Mouse (Mus musculus) liver, embryonic 13.5 days (tissue): ENCODE data around the gene Ms4a6b. TPM values are rescaled to one million over a fixed set of nuclear protein-coding genes. Genes with fewer than 3 reads are reported as not detected.
"Not testable (repeated sequence)": the region's sequence is repeated elsewhere in the genome, so short reads cannot be mapped to it uniquely, and the experiment has no call there.

ENCODE experiments used
- ATAC-seq: fragments of 200-750 bp; cut with Nextera tagmentation; 2 replicates; pipeline ENCODE4 v1.8.0; 2017; ENCODE audit warnings: low read depth, mild to moderate bottlenecking, moderate number of reproducible peaks, moderate library complexity
- DNase-seq: peaks from one replicate; pipeline ENCODE4 v3.0.0; 2022
- H3K27ac ChIP-seq: fragments of 300-500 bp; sonication (generic); 2 replicates; pipeline ENCODE4 v1.5.1; 2015; ENCODE audit warnings: moderate library complexity, mild to moderate bottlenecking, inconsistent platforms
- H3K27me3 ChIP-seq: fragments of 300-500 bp; sonication (generic); 2 replicates; pipeline ENCODE4 v1.6.1; 2015; ENCODE audit warnings: mild to moderate bottlenecking, inconsistent platforms
- H3K36me3 ChIP-seq: fragments of 300-500 bp; sonication (generic); 2 replicates; pipeline ENCODE4 v1.6.1; 2015; ENCODE audit warnings: mild to moderate bottlenecking, inconsistent platforms
- H3K4me1 ChIP-seq: fragments of 300-500 bp; sonication (generic); replicated peaks from 2 replicates; pipeline ENCODE4 v1.6.1; 2015; ENCODE audit warnings: inconsistent platforms
- H3K4me2 ChIP-seq: fragments of 300-500 bp; sonication (generic); 2 replicates; pipeline ENCODE4 v1.6.1; 2015; ENCODE audit warnings: inconsistent platforms, mild to moderate bottlenecking, moderate library complexity
- H3K4me3 ChIP-seq: fragments of 300-500 bp; sonication (generic); replicated peaks from 2 replicates; pipeline ENCODE4 v1.5.1; 2015; ENCODE audit warnings: mild to moderate bottlenecking, inconsistent platforms
- H3K9ac ChIP-seq: fragments of 300-500 bp; sonication (generic); 2 replicates; pipeline ENCODE4 v1.6.1; 2015; ENCODE audit warnings: mild to moderate bottlenecking, inconsistent platforms
- H3K9me3 ChIP-seq: fragments of 300-500 bp; sonication (generic); replicated peaks from 2 replicates; pipeline ENCODE4 v1.6.1; 2016; ENCODE audit warnings: inconsistent platforms
- WGBS: fragments of 180-500 bp; shearing (Covaris S2); methylation state at CpG from one replicate; pipeline ENCODE4 v1.1.7; 2015; ENCODE audit not compliant: insufficient replicate concordance; 5-methylcytosine and 5-hydroxymethylcytosine counted together
- polyA plus RNA-seq: library from polyadenylated mRNA; unstranded; fragments of >200 nt; fragmentation: Nextera tagmentation; extraction: Ambion mirVana; gene quantifications from 2 replicates; pipeline ENCODE4 v1.2.1, GENCODE M21; 2015

Gene Ms4a6b
- polyA plus RNA-seq, 1 experiment from 2014 or later, result 2.2 TPM

DNA sequence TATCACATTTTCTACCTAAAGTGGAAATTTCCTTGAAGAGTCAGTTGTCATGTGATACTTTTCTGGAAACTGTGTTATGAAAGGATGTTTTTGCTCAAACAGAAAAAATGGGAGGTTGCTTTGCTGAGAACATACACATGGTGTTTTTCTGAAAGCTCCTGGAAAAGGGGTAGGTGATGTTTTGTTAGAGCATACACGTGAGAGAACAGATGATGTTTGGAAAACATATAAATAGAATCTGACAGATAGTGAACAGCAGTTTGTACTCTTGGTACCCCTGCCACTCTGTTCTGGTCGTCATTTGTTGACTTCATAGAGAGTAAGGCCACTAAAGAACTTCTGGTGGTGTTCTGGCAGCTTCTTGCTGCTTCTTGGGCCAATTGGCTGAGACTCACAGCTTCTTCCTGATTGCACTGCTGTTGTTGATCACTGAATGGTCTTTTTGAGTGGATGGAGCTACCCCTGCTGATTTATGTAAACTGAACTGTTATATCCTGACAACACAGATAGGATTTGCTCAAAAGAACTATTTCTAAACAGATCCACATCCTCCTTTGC is 17.7 kb downstream of the Ms4a6b start:
- Histone ChIP-seq H3K4me3 (no peak overlapping the region), H3K36me3 (no peaks in the 10 kb centered on the region), H3K27ac (no peak overlapping the region), H3K9ac (no peak overlapping the region), H3K9me3 (no peaks in the 10 kb centered on the region), H3K4me1 (0 out of 2 replicates have a peak, but pooled peaks cover 2% of the 10 kb centered on the region), H3K4me2 (no peak overlapping the region), H3K27me3 (no peaks in the 10 kb centered on the region)
- 44% methylated on average over 2 of the region's 2 CpGs for WGBS
- no peak for DNase-seq
- ATAC-seq, result no peak

GRCm38 (mm10) chr19:11536593-11536992 is 20.3 kb downstream of the Ms4a6b start, which contains the start of gene Ms4a4d:
Gene Ms4a4d (plus strand): TSS chr19:11536801.
- WGBS, result 16% methylated on average over 7 of the region's 7 CpGs
- H3K27ac ChIP-seq, result no peak within 1 kb of the TSS
- no peak for DNase-seq
- no peaks in the 10 kb centered on the region for H3K36me3 ChIP-seq
- H3K4me1 ChIP-seq, result 0 out of 2 replicates have a peak, but pooled peaks cover 2% of the 10 kb centered on the region
- H3K9me3 ChIP-seq, result no peaks in the 10 kb centered on the region
- no peak for ATAC-seq
- no peak within 1 kb of the TSS for H3K4me2 ChIP-seq
- no peaks in the 10 kb centered on the region for H3K27me3 ChIP-seq
- H3K4me3 ChIP-seq, result no peak within 1 kb of the TSS
- H3K9ac ChIP-seq, result no peak within 1 kb of the TSS

DNA sequence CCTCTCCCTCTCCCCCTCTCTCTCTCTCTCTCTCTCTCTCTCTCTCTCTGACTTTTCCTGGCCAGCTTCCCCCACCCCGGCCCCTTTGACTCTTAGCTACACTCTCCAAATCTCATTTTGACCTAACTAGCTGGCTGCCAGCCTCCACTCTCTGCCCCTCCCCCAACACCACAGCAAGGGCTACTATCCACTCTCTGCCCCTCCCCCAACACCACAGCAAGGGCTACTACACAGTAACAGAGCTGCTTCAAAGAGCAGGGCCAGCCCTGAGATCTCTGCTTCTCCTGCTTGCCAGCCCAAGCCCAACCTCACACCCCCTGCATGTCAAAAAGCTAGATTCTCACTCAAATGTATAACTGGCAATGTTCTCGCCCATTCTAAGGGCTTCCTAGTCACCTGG is 21.0 kb downstream of the Ms4a6b start:
- ATAC-seq (no peak), DNase-seq (no peak)
- Histone ChIP-seq H3K27me3 (no peaks in the 10 kb centered on the region), H3K4me3 (no peak overlapping the region), H3K27ac (no peak overlapping the region), H3K4me2 (no peak overlapping the region), H3K9ac (no peak overlapping the region), H3K9me3 (no peaks in the 10 kb centered on the region), H3K4me1 (0 out of 2 replicates have a peak, but pooled peaks cover 2% of the 10 kb centered on the region), H3K36me3 (no peaks in the 10 kb centered on the region)
- 20% methylated on average over 2 of the region's 2 CpGs for WGBS

DNA sequence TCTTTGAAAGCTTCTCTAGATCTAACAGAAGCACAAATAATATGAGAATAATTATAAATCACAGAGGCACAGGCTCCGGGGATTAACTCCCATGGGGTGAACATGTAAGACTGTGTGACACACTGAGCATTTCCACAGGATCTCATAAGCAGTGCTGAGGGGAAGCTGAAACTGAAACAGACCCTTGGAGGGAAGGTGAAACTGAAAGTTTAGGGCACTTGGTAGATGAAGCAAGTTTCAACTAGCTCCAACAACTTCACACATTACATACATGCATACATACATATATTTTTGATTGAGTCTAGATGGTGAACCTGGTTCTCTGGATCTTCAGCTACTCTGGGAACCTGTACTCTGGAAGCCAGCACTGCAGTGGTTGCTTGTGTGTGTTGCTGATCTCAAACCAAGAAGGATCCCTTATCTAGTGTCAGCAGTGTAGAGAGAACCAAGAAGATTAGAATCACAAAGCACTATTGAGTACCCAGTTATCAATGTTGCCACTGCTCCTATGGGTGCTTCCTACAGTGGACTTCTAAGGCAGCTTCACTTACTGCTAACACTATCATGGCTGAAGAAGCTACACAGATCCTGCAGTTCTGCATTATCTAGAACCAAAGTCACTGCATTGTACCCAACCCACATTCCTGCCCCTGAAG is 24.0 kb downstream of the Ms4a6b start:
- not testable (repeated sequence) for H3K27ac ChIP-seq, H3K4me3 ChIP-seq, DNase-seq, H3K4me1 ChIP-seq, H3K27me3 ChIP-seq, H3K4me2 ChIP-seq, H3K9ac ChIP-seq, H3K9me3 ChIP-seq, H3K36me3 ChIP-seq
- peak; percentile 23; the same call in 1 of the 2 replicates for ATAC-seq
- WGBS, result 62% methylated on average over 1 of the region's 1 CpGs

DNA sequence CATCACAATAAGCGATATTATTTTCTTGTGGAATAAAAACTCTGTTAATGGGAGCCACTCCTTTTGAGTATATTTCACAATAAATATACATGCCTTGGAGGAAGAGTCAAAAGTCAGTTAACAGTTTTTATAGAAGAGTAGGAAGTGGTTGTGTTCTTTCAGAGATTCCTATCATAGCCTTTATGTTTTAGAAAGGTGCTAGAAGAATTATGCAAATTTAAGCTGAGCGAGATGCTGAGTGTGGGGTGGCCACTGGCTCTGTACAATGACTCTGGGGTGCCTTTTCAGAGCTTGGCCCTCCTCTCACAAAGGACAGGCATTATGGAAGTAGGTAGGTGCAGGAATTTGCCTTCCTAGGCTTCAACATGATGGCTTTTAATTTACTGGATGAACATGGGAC is 28.1 kb downstream of the Ms4a6b start:
- 70% methylated on average over 2 of the region's 2 CpGs for WGBS

DNA sequence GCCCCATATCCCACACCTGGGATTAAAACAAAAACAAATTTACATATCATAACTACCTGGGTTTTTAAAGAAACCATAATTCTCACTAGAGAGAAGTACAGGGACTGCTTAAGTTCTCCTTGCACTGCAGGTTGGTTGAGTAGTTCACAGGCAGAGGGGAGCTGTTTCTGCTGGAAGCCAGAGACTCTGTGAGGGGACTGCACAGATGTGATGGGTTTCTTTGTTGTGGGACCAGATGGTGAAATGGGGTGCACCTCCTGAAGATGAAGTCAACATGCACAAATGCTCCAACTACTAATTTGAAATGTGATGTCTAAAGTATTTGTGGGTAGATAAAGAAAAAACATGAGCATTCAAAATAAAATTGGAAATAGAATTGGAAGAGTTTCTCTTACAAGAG is 31.6 kb downstream of the Ms4a6b start:
- DNase-seq (no peak), ATAC-seq (no peak)
- H3K4me3 ChIP-seq, result no peak overlapping the region
- no peak overlapping the region for H3K4me2 ChIP-seq
- no peak overlapping the region for H3K9ac ChIP-seq
- no peaks in the 10 kb centered on the region for H3K27me3 ChIP-seq
- no peaks in the 10 kb centered on the region for H3K36me3 ChIP-seq
- H3K9me3 ChIP-seq, result no peaks in the 10 kb centered on the region
- 0 out of 2 replicates have a peak, but pooled peaks cover under 1% of the 10 kb centered on the region for H3K4me1 ChIP-seq
- H3K27ac ChIP-seq, result no peak overlapping the region

More for the DNA sequence above, 28.1 kb downstream of the Ms4a6b start:
- H3K27ac ChIP-seq, H3K4me2 ChIP-seq, H3K4me3 ChIP-seq, H3K9ac ChIP-seq, H3K4me1 ChIP-seq, ATAC-seq, H3K36me3 ChIP-seq, H3K27me3 ChIP-seq, H3K9me3 ChIP-seq, DNase-seq: not testable (repeated sequence)

- DNase-seq, result no peak
- H3K4me3 ChIP-seq, result no peak overlapping the region
- 69% methylated on average over 5 of the region's 5 CpGs for WGBS
- ATAC-seq, result no peak
- H3K4me1 ChIP-seq, result no peaks in the 10 kb centered on the region
- H3K9ac ChIP-seq, result no peak overlapping the region
- H3K9me3 ChIP-seq, result no peaks in the 10 kb centered on the region
- H3K27ac ChIP-seq, result no peak overlapping the region
- no peaks in the 10 kb centered on the region for H3K36me3 ChIP-seq
- no peak overlapping the region for H3K4me2 ChIP-seq
- H3K27me3 ChIP-seq, result no peaks in the 10 kb centered on the region
Observed at GRCm38 (mm10) chr19:11554726-11555125, 38.4 kb downstream of the Ms4a6b start.

GRCm38 (mm10) chr19:11559560-11559959 is 43.2 kb downstream of the Ms4a6b start:
- not testable (repeated sequence) for H3K4me2 ChIP-seq, H3K4me3 ChIP-seq, H3K9ac ChIP-seq, H3K27me3 ChIP-seq, H3K4me1 ChIP-seq, H3K36me3 ChIP-seq, DNase-seq, H3K27ac ChIP-seq, ATAC-seq, H3K9me3 ChIP-seq

DNA sequence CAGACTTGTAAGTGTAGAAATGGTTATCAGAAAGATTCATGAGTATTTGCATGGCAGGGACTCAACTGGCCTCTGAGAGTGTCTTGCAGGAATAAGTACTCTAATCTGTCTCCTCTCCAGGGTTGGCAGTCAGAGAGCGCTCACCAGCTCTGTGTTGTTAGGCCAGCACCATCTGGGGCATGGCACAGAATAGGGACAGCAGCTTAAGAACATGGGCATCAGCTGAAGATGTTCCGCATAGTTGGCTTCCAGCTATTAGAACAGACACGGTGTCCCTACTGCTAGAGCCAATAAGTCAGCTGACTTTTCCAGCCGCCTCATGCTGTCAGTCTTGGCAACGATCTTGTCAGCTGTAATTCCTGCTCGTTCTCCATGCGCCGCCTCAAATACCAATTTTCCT is 58.7 kb downstream of the Ms4a6b start:
- no peaks in the 10 kb centered on the region for H3K27me3 ChIP-seq
- H3K27ac ChIP-seq, result no peak overlapping the region
- H3K4me1 ChIP-seq, result no peaks in the 10 kb centered on the region
- H3K4me2 ChIP-seq, result no peak overlapping the region
- no peaks in the 10 kb centered on the region for H3K36me3 ChIP-seq
- DNase-seq (no peak), ATAC-seq (no peak)
- no peak overlapping the region for H3K9ac ChIP-seq
- no peaks in the 10 kb centered on the region for H3K9me3 ChIP-seq
- 80% methylated on average over 8 of the region's 8 CpGs for WGBS
- no peak overlapping the region for H3K4me3 ChIP-seq

Other genes with a start within 250 kb of the Ms4a6b start
- not detected in 2 replicates for gene Ms4a5, start 232.6 kb upstream of the Ms4a6b start, polyA plus RNA-seq
- 0.03 TPM in 1 of 2 replicates, not detected in the other for gene Ms4a14, start 202.1 kb upstream of the Ms4a6b start, polyA plus RNA-seq
- 1.1 and 1.5 TPM in 2 replicates for gene Ms4a7, start 180.4 kb upstream of the Ms4a6b start, polyA plus RNA-seq
- gene Ms4a4a, start 141.0 kb upstream of the Ms4a6b start, polyA plus RNA-seq, result 0.63 and 1.3 TPM in 2 replicates
- 0.78 and 0.83 TPM in 2 replicates for gene Ms4a4c, start 111.7 kb upstream of the Ms4a6b start, polyA plus RNA-seq
- gene Ms4a4b, start 73.0 kb upstream of the Ms4a6b start, polyA plus RNA-seq, result 0.39 and 0.58 TPM in 2 replicates
- gene Ms4a6c, start 47.1 kb upstream of the Ms4a6b start, polyA plus RNA-seq, result 5.2 and 5.7 TPM in 2 replicates
- not detected in 2 replicates for gene Gm8369, start 30.6 kb upstream of the Ms4a6b start, polyA plus RNA-seq
- gene Ms4a4d, start 20.3 kb downstream of the Ms4a6b start, polyA plus RNA-seq, result 0.21 TPM in 2 replicates
- 3.0 and 3.6 TPM in 2 replicates for gene Ms4a6d, start 88.3 kb downstream of the Ms4a6b start, polyA plus RNA-seq
- gene Ms4a2, start 107.2 kb downstream of the Ms4a6b start, polyA plus RNA-seq, result 0.90 and 1.3 TPM in 2 replicates
- 14.7 and 15.1 TPM in 2 replicates for gene Ms4a3, start 124.3 kb downstream of the Ms4a6b start, polyA plus RNA-seq
- gene Oosp2, start 144.0 kb downstream of the Ms4a6b start, polyA plus RNA-seq, result 0.49 TPM in 1 of 2 replicates, not detected in the other
- gene Oosp1, start 174.6 kb downstream of the Ms4a6b start, polyA plus RNA-seq, result not detected in 2 replicates
- gene Oosp3, start 180.5 kb downstream of the Ms4a6b start, polyA plus RNA-seq, result not detected in 2 replicates
- not detected in 2 replicates for gene Gif, start 231.0 kb downstream of the Ms4a6b start, polyA plus RNA-seq